Mouse (Mus musculus): ENCODE measurements around the gene Slc29a3. TPM values are rescaled to one million over a fixed set of nuclear protein-coding genes. Genes with fewer than 3 reads are reported as not detected.
"Not testable (repeated sequence)": the region's sequence is repeated elsewhere in the genome, so short reads cannot be mapped to it uniquely, and the experiment has no call there.

Slc29a3 gene
- polyA plus RNA-seq, 1 experiment, result 8.5 TPM

- WGBS, result 84% methylated on average over 8 of the region's 8 CpGs
- Histone ChIP-seq H3K4me3 (replicated peaks; ENCODE audit: control insufficient read depth, low read depth, low read length) (no peak overlapping the region), H3K4me1 (ENCODE audit: control insufficient read depth, insufficient read depth, low read length) (no peaks in the 10 kb centered on the region), H3K27ac (ENCODE audit: control insufficient read depth, insufficient read depth, low read depth, low read length, poor library complexity) (no peak overlapping the region)
- no peak for TF ChIP-seq CTCF (IDR thresholded peaks at IDR 0.05; ENCODE audit: control insufficient read depth, insufficient read depth, low read length)
- no peak for TF ChIP-seq POLR2A (IDR thresholded peaks at IDR 0.05; ENCODE audit: borderline replicate concordance, control insufficient read depth, low read depth, low read length)
Observed at GRCm38 (mm10) chr10:60753941-60754340, 1.3 kb upstream of the Slc29a3 start.

- TF ChIP-seq POLR2A (IDR thresholded peaks at IDR 0.05; ENCODE audit: borderline replicate concordance, control insufficient read depth, low read depth, low read length) (no peak), CTCF (IDR thresholded peaks at IDR 0.05; ENCODE audit: control insufficient read depth, insufficient read depth, low read length) (no peak)
- Histone ChIP-seq H3K4me3 (replicated peaks; ENCODE audit: control insufficient read depth, low read depth, low read length) (no peak overlapping the region), H3K27ac (ENCODE audit: control insufficient read depth, insufficient read depth, low read depth, low read length, poor library complexity) (no peak overlapping the region), H3K4me1 (ENCODE audit: control insufficient read depth, insufficient read depth, low read length) (no peaks in the 10 kb centered on the region)
- 70% methylated on average over 9 of the region's 9 CpGs for WGBS
Observed at GRCm38 (mm10) chr10:60753261-60753660, 667 bp upstream of the Slc29a3 start.

- H3K4me1 ChIP-seq (ENCODE audit: control insufficient read depth, insufficient read depth, low read length), result peaks cover 4% of the 10 kb centered on the region; the same call in 1 of the 2 replicates
- no peak overlapping the region for H3K4me3 ChIP-seq (replicated peaks; ENCODE audit: control insufficient read depth, low read depth, low read length)
- no peak overlapping the region for H3K27ac ChIP-seq (ENCODE audit: control insufficient read depth, insufficient read depth, low read depth, low read length, poor library complexity)
- TF ChIP-seq POLR2A (IDR thresholded peaks at IDR 0.05; ENCODE audit: borderline replicate concordance, control insufficient read depth, low read depth, low read length), result no peak
- TF ChIP-seq CTCF (IDR thresholded peaks at IDR 0.05; ENCODE audit: control insufficient read depth, insufficient read depth, low read length), result no peak
- 82% methylated on average over 6 of the region's 6 CpGs for WGBS
Observed at GRCm38 (mm10) chr10:60747667-60748212, 4.9 kb downstream of the Slc29a3 start.

GRCm38 (mm10) chr10:60746512-60746911 lies 6.1 kb downstream of the Slc29a3 start:
- WGBS, result 73% methylated on average over 2 of the region's 2 CpGs
- no peak overlapping the region for H3K4me3 ChIP-seq (replicated peaks; ENCODE audit: control insufficient read depth, low read depth, low read length)
- no peak for TF ChIP-seq CTCF (IDR thresholded peaks at IDR 0.05; ENCODE audit: control insufficient read depth, insufficient read depth, low read length)
- no peak for TF ChIP-seq POLR2A (IDR thresholded peaks at IDR 0.05; ENCODE audit: borderline replicate concordance, control insufficient read depth, low read depth, low read length)
- H3K4me1 ChIP-seq (ENCODE audit: control insufficient read depth, insufficient read depth, low read length), result peaks cover 6% of the 10 kb centered on the region; the same call in 1 of the 2 replicates
- H3K27ac ChIP-seq (ENCODE audit: control insufficient read depth, insufficient read depth, low read depth, low read length, poor library complexity), result no peak overlapping the region

- Histone ChIP-seq H3K27ac (ENCODE audit: control insufficient read depth, insufficient read depth, low read depth, low read length, poor library complexity) (peak overlapping the region; percentile 21; the same call in 1 of the 2 replicates), H3K4me3 (replicated peaks; ENCODE audit: control insufficient read depth, low read depth, low read length) (no peak overlapping the region), H3K4me1 (ENCODE audit: control insufficient read depth, insufficient read depth, low read length) (peaks cover 8% of the 10 kb centered on the region; the same call in 1 of the 2 replicates)
- TF ChIP-seq POLR2A (IDR thresholded peaks at IDR 0.05; ENCODE audit: borderline replicate concordance, control insufficient read depth, low read depth, low read length) (no peak), CTCF (IDR thresholded peaks at IDR 0.05; ENCODE audit: control insufficient read depth, insufficient read depth, low read length) (no peak)
- WGBS, result 50% methylated on average over 14 of the region's 14 CpGs
Observed at GRCm38 (mm10) chr10:60744543-60745290, 7.9 kb downstream of the Slc29a3 start.

GRCm38 (mm10) chr10:60743681-60744080 lies 8.9 kb downstream of the Slc29a3 start:
- Histone ChIP-seq H3K27ac (ENCODE audit: control insufficient read depth, insufficient read depth, low read depth, low read length, poor library complexity) (no peak overlapping the region), H3K4me1 (ENCODE audit: control insufficient read depth, insufficient read depth, low read length) (peaks cover 10% of the 10 kb centered on the region; the same call in 1 of the 2 replicates), H3K4me3 (replicated peaks; ENCODE audit: control insufficient read depth, low read depth, low read length) (no peak overlapping the region)
- 65% methylated on average over 9 of the region's 9 CpGs for WGBS
- TF ChIP-seq POLR2A (IDR thresholded peaks at IDR 0.05; ENCODE audit: borderline replicate concordance, control insufficient read depth, low read depth, low read length), result no peak
- no peak for TF ChIP-seq CTCF (IDR thresholded peaks at IDR 0.05; ENCODE audit: control insufficient read depth, insufficient read depth, low read length)

GRCm38 (mm10) chr10:60742942-60743341 lies 9.7 kb downstream of the Slc29a3 start:
- Histone ChIP-seq H3K4me3 (replicated peaks; ENCODE audit: control insufficient read depth, low read depth, low read length) (no peak overlapping the region), H3K27ac (ENCODE audit: control insufficient read depth, insufficient read depth, low read depth, low read length, poor library complexity) (no peak overlapping the region), H3K4me1 (ENCODE audit: control insufficient read depth, insufficient read depth, low read length) (peaks cover 10% of the 10 kb centered on the region; the same call in 1 of the 2 replicates)
- WGBS, result 87% methylated on average over 6 of the region's 6 CpGs
- TF ChIP-seq CTCF (IDR thresholded peaks at IDR 0.05; ENCODE audit: control insufficient read depth, insufficient read depth, low read length) (no peak), POLR2A (IDR thresholded peaks at IDR 0.05; ENCODE audit: borderline replicate concordance, control insufficient read depth, low read depth, low read length) (no peak)

GRCm38 (mm10) chr10:60742296-60742695 lies 10.3 kb downstream of the Slc29a3 start:
- WGBS, result 62% methylated on average over 1 of the region's 1 CpGs
- H3K4me1 ChIP-seq (ENCODE audit: control insufficient read depth, insufficient read depth, low read length); H3K27ac ChIP-seq (ENCODE audit: control insufficient read depth, insufficient read depth, low read depth, low read length, poor library complexity); H3K4me3 ChIP-seq (replicated peaks; ENCODE audit: control insufficient read depth, low read depth, low read length): not testable (repeated sequence)
